In genomic region chr9:108617301-108617700, GRCm38 (mm10) we compare ENCODE assay signal across 26 mouse cellular contexts. TPM values are rescaled to one million over a fixed set of nuclear protein-coding genes. Genes with fewer than 3 reads are reported as not detected.
DNase-seq lines count a peak whose midpoint lies in the region; ATAC-seq and TF ChIP-seq lines count a peak whose summit lies in the region.
"Had no signal": no experiment of that assay in that cellular context is flagged by ENCODE, and none has a peak within 500 bp of the region (broad histone marks: within the 10 kb centered on the region; RNA-seq: fewer than 3 reads in every experiment).

No protein-coding gene starts in this region.

- H3K4me3 ChIP-seq in layer of hippocampus, adult 2 months = no peak overlapping the region
- H3K4me3 ChIP-seq: embryonic facial prominence, embryonic 13.5 days; embryonic facial prominence, embryonic 15.5 days; erythroblast, embryonic 14.5 days; forebrain, embryonic 10.5 days; forebrain, embryonic 12.5 days had no signal

- no peak for ATAC-seq in CD4-positive, CD25-positive, alpha-beta regulatory T cell, adult 4 months
- ATAC-seq: forebrain, embryonic 14.5 days; forebrain, embryonic 16.5 days; Patski had no signal

- peak; percentile 17 for DNase-seq in CD4-positive, CD25-positive, alpha-beta regulatory T cell, adult 2 months (ENCODE audit: low read depth, low spot score)
- no peak for DNase-seq in layer of hippocampus, adult 2 months (ENCODE audit: low spot score in 2 of 2)
- DNase-seq in layer of hippocampus, adult 11-12 months (ENCODE audit: low spot score) = no peak
- peak; percentile 57 for DNase-seq in CD4-positive helper T cell, adult 2 months (ENCODE audit: low read depth, low spot score)
- peak; percentile 45 for DNase-seq in T-cell, adult 2 months (ENCODE audit: low spot score)
- no peak for DNase-seq in gastrocnemius, postnatal 4 days (ENCODE audit: low spot score in 2 of 2)
- no peak for DNase-seq in spleen, postnatal 14 days (ENCODE audit: low spot score in 2 of 2)
- DNase-seq: adrenal gland, adult 8-10 months; adrenal gland, postnatal 14 days; adrenal gland, postnatal 36 days; B cell, adult 2 months; cerebellum, adult 11-12 months; cerebellum, adult 2 months; cerebellum, adult 9-10 months; cerebellum, postnatal 10 days; cerebellum, postnatal 36 days; embryo, embryonic 11 days had no signal

- no peak overlapping the region for H3K27ac ChIP-seq in layer of hippocampus, adult 2 months
- H3K27ac ChIP-seq: embryonic facial prominence, embryonic 13.5 days; embryonic facial prominence, embryonic 15.5 days; forebrain, embryonic 10.5 days; forebrain, embryonic 12.5 days had no signal

- TF ChIP-seq CTCF in layer of hippocampus, adult 2 months (conservative IDR thresholded peaks at IDR 0.05) = peak; percentile 32

RNA-seq across cellular contexts. Expression of gene P4htm, which starts 19.8 kb away (rescaled TPM):
- polyA plus RNA-seq in CD4-positive, CD25-positive, alpha-beta regulatory T cell, adult 4 months (2017; shearing (Covaris generic)) = 10 to 100 TPM in 1 of 2 experiments, 1 to 10 TPM in 1; 7.8 to 15.5 TPM
- 100 to 1,000 TPM; 101 to 104 TPM for total RNA-seq in layer of hippocampus, adult 2 months (2021)
- 1 to 10 TPM; 5.0 to 5.5 TPM for total RNA-seq in gastrocnemius, postnatal 4 days (2021)

RNA-seq across cellular contexts. Expression of gene Arih2, which starts 31.9 kb away (rescaled TPM):
- polyA plus RNA-seq in CD4-positive, CD25-positive, alpha-beta regulatory T cell, adult 4 months (2017; shearing (Covaris generic)) = 10 to 100 TPM; 61.3 to 92.7 TPM
- total RNA-seq in layer of hippocampus, adult 2 months (2021) = 10 to 100 TPM; 50.2 to 57.3 TPM
- 10 to 100 TPM; 58.2 to 68.8 TPM for total RNA-seq in gastrocnemius, postnatal 4 days (2021)

RNA-seq across cellular contexts. Expression of gene Wdr6, which starts 38.8 kb away (rescaled TPM):
- 10 to 100 TPM; 29.8 to 56.5 TPM for polyA plus RNA-seq in CD4-positive, CD25-positive, alpha-beta regulatory T cell, adult 4 months (2017; shearing (Covaris generic))
- total RNA-seq in layer of hippocampus, adult 2 months (2021) = 100 to 1,000 TPM; 119 to 129 TPM
- total RNA-seq in gastrocnemius, postnatal 4 days (2021) = 10 to 100 TPM; 27.7 to 32.2 TPM

RNA-seq across cellular contexts. Expression of gene Slc25a20, which starts 44.6 kb away (rescaled TPM):
- polyA plus RNA-seq in CD4-positive, CD25-positive, alpha-beta regulatory T cell, adult 4 months (2017; shearing (Covaris generic)) = 10 to 100 TPM; 40.4 to 61.1 TPM
- 10 to 100 TPM; 14.4 to 14.8 TPM for total RNA-seq in layer of hippocampus, adult 2 months (2021)
- 10 to 100 TPM; 68.4 to 75.8 TPM for total RNA-seq in gastrocnemius, postnatal 4 days (2021)

RNA-seq across cellular contexts. Expression of gene Dalrd3, which starts 47.6 kb away (rescaled TPM):
- 10 to 100 TPM; 65.5 to 75.7 TPM for polyA plus RNA-seq in CD4-positive, CD25-positive, alpha-beta regulatory T cell, adult 4 months (2017; shearing (Covaris generic))
- 100 to 1,000 TPM; 110 to 111 TPM for total RNA-seq in layer of hippocampus, adult 2 months (2021)
- 10 to 100 TPM; 11.5 to 14.6 TPM for total RNA-seq in gastrocnemius, postnatal 4 days (2021)

Comparison
In these comparisons a context has a peak if more than half of its experiments do, and no peak if none do; other contexts are left out.
1. DNase-seq: peak in CD4-positive, CD25-positive, alpha-beta regulatory T cell, adult 2 months (single experiment), CD4-positive helper T cell, adult 2 months (single experiment) and T-cell, adult 2 months (single experiment); none in layer of hippocampus, adult 2 months (0 of 2), layer of hippocampus, adult 11-12 months (single experiment), gastrocnemius, postnatal 4 days (0 of 2) and spleen, postnatal 14 days (0 of 2).
2. RNA of gene P4htm, which starts 19.8 kb away (total RNA-seq): 101 to 104 TPM in layer of hippocampus, adult 2 months; 5.0 to 5.5 TPM in gastrocnemius, postnatal 4 days; every median in the first group is over 10 times any median in the second.